Mouse (Mus musculus) E14TG2a.4 (cell line): Measurements from ENCODE around the gene G430095P16Rik.

Source experiments
- CTCF ChIP-seq: conservative IDR thresholded peaks from 2 replicates; pipeline ENCODE4 v1.5.1; 2014; ENCODE audit warnings: low read length
- POU5F1 ChIP-seq: IDR thresholded peaks from 2 replicates; pipeline ENCODE4 v1.6.1; 2014; ENCODE audit warnings: low read length, borderline replicate concordance

GRCm38 (mm10) chr8:84766422-84766821, 43.6 kb downstream of the G430095P16Rik start:
- TF ChIP-seq CTCF (no peak), POU5F1 (no peak)
